In the genomic region with DNA sequence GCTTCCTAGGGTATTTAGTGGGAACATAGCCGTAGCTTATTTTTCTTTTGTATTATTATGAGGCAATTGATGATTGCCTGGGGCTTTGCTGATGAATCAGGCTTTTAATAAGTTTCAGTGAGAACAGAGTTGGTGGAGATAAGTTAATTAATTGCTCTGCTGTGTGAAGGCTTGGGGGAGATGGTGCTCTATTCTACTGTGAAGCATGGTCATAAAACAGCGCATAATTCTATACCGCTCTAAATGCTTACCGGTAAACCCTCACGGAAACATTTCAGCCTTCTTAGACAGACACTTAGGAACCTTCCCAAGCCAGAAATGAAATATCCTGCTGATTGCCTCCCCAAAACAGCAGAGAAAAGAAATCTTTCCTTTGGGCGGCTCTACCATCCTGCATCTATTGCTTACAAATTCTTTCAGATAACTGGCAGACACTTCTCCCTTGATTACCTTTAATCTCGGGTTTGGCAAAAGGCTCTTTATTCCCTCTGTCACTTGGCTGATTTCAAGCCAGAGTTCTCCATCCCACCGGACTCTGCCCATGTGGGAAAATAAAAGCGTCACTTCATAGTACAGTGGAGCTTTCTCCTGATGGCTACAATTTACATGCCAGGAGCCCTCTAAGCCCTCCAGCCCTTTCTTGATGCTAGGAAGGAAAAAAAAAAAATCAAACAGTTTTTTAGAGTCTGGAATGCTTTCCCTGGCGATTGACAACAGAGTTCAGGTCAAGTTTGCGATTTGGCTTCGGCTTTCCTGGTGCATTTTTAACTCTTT, we compare ENCODE assay signal across 10 mouse cellular contexts. TPM values are rescaled to one million over a fixed set of nuclear protein-coding genes. Genes with fewer than 3 reads are reported as not detected.
A peak's percentile ranks its signal among the peaks of the same experiment; 100 is the strongest.
DNase-seq lines count a peak whose midpoint lies in the region; ATAC-seq lines count a peak whose summit lies in the region.
"Had no signal": no experiment of that assay in that cellular context is flagged by ENCODE, and none has a peak within 500 bp of the region (broad histone marks: within the 10 kb centered on the region; RNA-seq: fewer than 3 reads in every experiment).

No protein-coding gene starts in this region.

- peak overlapping the region; percentile 34 for H3K4me2 ChIP-seq in hindbrain, embryonic 15.5 days
- H3K4me2 ChIP-seq in hindbrain, embryonic 11.5 days (replicated peaks; ENCODE audit: low read depth, low read length) = no peak overlapping the region
- H3K4me2 ChIP-seq in forebrain, embryonic 12.5 days = peak overlapping the region; percentile 39

- DNase-seq in hindbrain, embryonic 11.5 days (ENCODE audit: low spot score) = no peak
- DNase-seq in embryonic facial prominence, embryonic 10.5 days (ENCODE audit: low spot score) = peak; percentile 32
- DNase-seq in mesoderm, embryonic 11.5 days (ENCODE audit: low read depth, low spot score) = peak; percentile 27
- DNase-seq in spleen, postnatal 36 days (ENCODE audit: low spot score in 2 of 2) = no peak
- no peak for DNase-seq in urinary bladder, postnatal 36 days (ENCODE audit: low spot score in 2 of 2)
- DNase-seq: kidney, postnatal 14 days had no signal

- no peak overlapping the region for H3K9ac ChIP-seq in hindbrain, embryonic 15.5 days
- no peak overlapping the region for H3K9ac ChIP-seq in hindbrain, embryonic 11.5 days (ENCODE audit: low read depth, low read length)
- no peak overlapping the region for H3K9ac ChIP-seq in forebrain, embryonic 12.5 days

- no peaks in the 10 kb centered on the region for H3K36me3 ChIP-seq in hindbrain, embryonic 15.5 days
- no peaks in the 10 kb centered on the region for H3K36me3 ChIP-seq in hindbrain, embryonic 11.5 days (ENCODE audit: control insufficient read depth, insufficient read depth, low read length)
- no peaks in the 10 kb centered on the region for H3K36me3 ChIP-seq in embryonic facial prominence, embryonic 10.5 days (replicated peaks)
- H3K36me3 ChIP-seq in forebrain, embryonic 12.5 days (replicated peaks) = no peaks in the 10 kb centered on the region

- H3K4me3 ChIP-seq in hindbrain, embryonic 15.5 days = no peak overlapping the region
- no peak overlapping the region for H3K4me3 ChIP-seq in hindbrain, embryonic 11.5 days (ENCODE audit: low read depth, low read length)
- peak overlapping the region; percentile 16; the same call in 1 of the 2 replicates for H3K4me3 ChIP-seq in embryonic facial prominence, embryonic 10.5 days
- 0 out of 2 replicates have a peak overlapping the region, but pooled peaks have one; percentile 4 for H3K4me3 ChIP-seq in forebrain, embryonic 12.5 days (replicated peaks)
- H3K4me3 ChIP-seq: myocyte had no signal

- WGBS in hindbrain, embryonic 15.5 days = 26% methylated on average over 12 of the region's 12 CpGs
- 49% methylated on average over 12 of the region's 12 CpGs for WGBS in hindbrain, embryonic 11.5 days
- 31% methylated on average over 12 of the region's 12 CpGs for WGBS in embryonic facial prominence, embryonic 10.5 days
- 19% methylated on average over 12 of the region's 12 CpGs for WGBS in forebrain, embryonic 12.5 days

- H3K27ac ChIP-seq in hindbrain, embryonic 15.5 days (replicated peaks) = no peak overlapping the region
- H3K27ac ChIP-seq in hindbrain, embryonic 11.5 days (ENCODE audit: low read depth, low read length) = no peak overlapping the region
- H3K27ac ChIP-seq in embryonic facial prominence, embryonic 10.5 days (replicated peaks) = peak overlapping the region; percentile 78
- 0 out of 2 replicates have a peak overlapping the region, but pooled peaks have one; percentile 42 for H3K27ac ChIP-seq in forebrain, embryonic 12.5 days

- 0 out of 2 replicates have a peak, but pooled peaks cover 10% of the 10 kb centered on the region for H3K27me3 ChIP-seq in hindbrain, embryonic 15.5 days
- no peaks in the 10 kb centered on the region for H3K27me3 ChIP-seq in hindbrain, embryonic 11.5 days (ENCODE audit: control insufficient read depth, insufficient read depth, low read length)
- no peaks in the 10 kb centered on the region for H3K27me3 ChIP-seq in embryonic facial prominence, embryonic 10.5 days (replicated peaks; ENCODE audit: low read depth, poor library complexity, severe bottlenecking)
- H3K27me3 ChIP-seq in forebrain, embryonic 12.5 days = no peaks in the 10 kb centered on the region

- H3K9me3 ChIP-seq in hindbrain, embryonic 15.5 days = no peaks in the 10 kb centered on the region
- no peaks in the 10 kb centered on the region for H3K9me3 ChIP-seq in hindbrain, embryonic 11.5 days (ENCODE audit: control insufficient read depth, low read length)
- H3K9me3 ChIP-seq in embryonic facial prominence, embryonic 10.5 days = no peaks in the 10 kb centered on the region
- no peaks in the 10 kb centered on the region for H3K9me3 ChIP-seq in forebrain, embryonic 12.5 days

- no peak for ATAC-seq in hindbrain, embryonic 15.5 days (ENCODE audit: low FRiP score, low read depth)
- ATAC-seq in hindbrain, embryonic 11.5 days (ENCODE audit: low FRiP score) = no peak
- ATAC-seq in forebrain, embryonic 12.5 days (ENCODE audit: low FRiP score) = no peak
- ATAC-seq: lung, postnatal 0 days had no signal

- H3K4me1 ChIP-seq in hindbrain, embryonic 15.5 days (replicated peaks) = peaks cover 12% of the 10 kb centered on the region
- no peaks in the 10 kb centered on the region for H3K4me1 ChIP-seq in hindbrain, embryonic 11.5 days (replicated peaks; ENCODE audit: control insufficient read depth, insufficient read depth, low read length)
- H3K4me1 ChIP-seq in embryonic facial prominence, embryonic 10.5 days = peaks cover 59% of the 10 kb centered on the region
- peaks cover 8% of the 10 kb centered on the region; the same call in 1 of the 2 replicates for H3K4me1 ChIP-seq in forebrain, embryonic 12.5 days

RNA-seq across cellular contexts. Expression of a gene that starts 19.2 kb away (rescaled TPM):
- polyA plus RNA-seq in hindbrain, embryonic 15.5 days (2015; fragmentation: Nextera tagmentation; extraction: Ambion mirVana) = 3.9 and 5.0 TPM in 2 replicates
- polyA plus RNA-seq in hindbrain, embryonic 11.5 days (2014; fragmentation: Nextera tagmentation; extraction: Ambion mirVana) = 4.5 and 5.5 TPM in 2 replicates
- 10.6 and 13.9 TPM in 2 replicates for polyA plus RNA-seq in embryonic facial prominence, embryonic 10.5 days (2016; fragmentation: Nextera tagmentation; extraction: Ambion mirVana)
- 30.8 and 38.9 TPM in 2 replicates for polyA plus RNA-seq in forebrain, embryonic 12.5 days (2016; fragmentation: Nextera tagmentation; extraction: Ambion mirVana)

Comparison
In these comparisons a context has a peak if more than half of its experiments do, and no peak if none do; other contexts are left out.
1. H3K27ac ChIP-seq: peak in embryonic facial prominence, embryonic 10.5 days (single experiment) and forebrain, embryonic 12.5 days (single experiment); none in hindbrain, embryonic 15.5 days (single experiment) and hindbrain, embryonic 11.5 days (single experiment).
2. H3K4me3 ChIP-seq: peak in embryonic facial prominence, embryonic 10.5 days (single experiment) and forebrain, embryonic 12.5 days (single experiment); none in hindbrain, embryonic 15.5 days (single experiment) and hindbrain, embryonic 11.5 days (single experiment).
3. DNase-seq: peak in embryonic facial prominence, embryonic 10.5 days (single experiment) and mesoderm, embryonic 11.5 days (single experiment); none in hindbrain, embryonic 11.5 days (single experiment), spleen, postnatal 36 days (0 of 2) and urinary bladder, postnatal 36 days (0 of 2).